Mouse (Mus musculus) adrenal gland, postnatal 25 days (tissue): ENCODE measurements around the gene Cnot10. TPM values are rescaled to one million over a fixed set of nuclear protein-coding genes. Genes with fewer than 3 reads are reported as not detected.
A peak's percentile ranks its signal among the peaks of the same experiment; 100 is the strongest.

Experiments used
- DNase-seq: peaks from one replicate; pipeline ENCODE4 v3.0.0; 2021; ENCODE audit warnings: mixed read lengths
- long read RNA-seq: library from polyadenylated mRNA; stranded (forward); transcript quantifications from one replicate; pipeline ENCODE4 v2.0.0, GENCODE M21; 2021
- total RNA-seq: library from RNA; stranded (reverse); gene quantifications from 2 replicates; pipeline ENCODE4 v1.2.3, GENCODE M21; 2021

The Cnot10 gene
- total RNA-seq, result 35.3 and 43.7 TPM in 2 replicates
- long read RNA-seq, transcript Cnot10-201 (20 exons, 2,853 nt), result major isoform, 36 of 60 reads
- long read RNA-seq, partial matches to known transcripts, result 2 of 60 reads
- long read RNA-seq, other reads (novel, unspliced or antisense), result 21 of 60 reads

DNA sequence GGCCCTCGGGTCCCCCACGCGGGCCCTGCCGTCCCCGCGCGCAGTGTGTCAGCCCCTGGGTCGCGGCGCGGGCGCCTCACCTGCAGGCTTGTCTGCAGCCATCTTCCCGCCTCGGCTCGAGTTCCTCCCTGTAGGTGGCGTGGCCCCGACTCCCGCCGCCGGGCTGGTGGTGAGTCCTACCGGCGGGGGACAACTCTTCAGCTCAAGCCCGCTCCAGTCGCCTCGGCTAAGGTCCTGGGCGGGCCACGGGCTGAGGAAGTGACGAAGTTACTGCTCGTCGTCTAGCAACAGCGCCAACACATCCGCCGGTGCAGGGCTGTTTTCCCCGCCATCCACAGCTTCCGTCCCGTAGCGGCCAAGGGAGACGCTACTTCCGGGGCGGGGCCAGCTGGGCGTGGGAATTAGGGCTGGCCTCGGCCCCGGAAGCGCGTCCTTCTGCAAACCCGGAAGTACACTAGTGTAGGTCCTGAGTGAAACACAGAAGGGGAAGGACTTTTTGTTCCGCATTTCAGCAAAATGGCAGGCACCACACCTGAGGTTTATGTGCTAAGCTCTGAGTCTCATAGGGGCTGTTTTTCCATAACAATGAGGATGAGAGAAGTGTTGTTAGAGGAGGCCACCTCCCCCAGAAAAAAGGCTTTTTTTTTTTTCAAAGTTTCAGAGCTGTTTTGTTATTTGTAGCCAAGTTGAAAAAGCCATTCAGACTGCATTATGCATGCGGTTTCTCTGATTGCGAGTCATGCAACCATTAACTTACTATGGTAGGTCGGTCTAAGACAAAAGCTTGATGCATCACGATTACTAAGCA is at the start of gene Cnot10:
Gene Cnot10 (minus strand): TSS at position 346 of the 808 bp plus-strand sequence.
- peak; percentile 99 for DNase-seq

DNA sequence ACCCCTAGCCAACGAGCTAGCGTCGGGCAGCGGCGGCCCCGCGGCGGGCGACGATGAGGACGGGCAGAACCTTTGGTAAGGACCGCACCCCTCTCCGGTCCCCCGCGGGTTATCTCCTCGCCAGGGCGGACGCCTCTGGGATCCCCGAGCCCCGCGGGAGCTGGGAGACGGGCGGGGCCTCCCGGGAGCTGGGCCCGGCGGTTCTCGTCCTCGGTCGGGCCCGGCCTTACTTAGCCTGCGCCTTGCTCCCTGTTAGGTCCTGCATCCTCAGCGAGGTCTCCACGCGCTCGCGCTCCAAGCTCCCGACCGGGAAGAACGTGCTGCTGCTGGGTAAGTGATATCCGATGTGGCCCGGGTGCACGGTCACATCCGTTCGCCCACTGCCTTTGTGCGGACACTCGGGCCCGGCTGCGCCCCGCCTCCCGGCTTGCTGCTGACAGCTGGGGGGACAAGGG is 49.0 kb upstream of the Cnot10 start:
- peak; percentile 53 for DNase-seq

DNA sequence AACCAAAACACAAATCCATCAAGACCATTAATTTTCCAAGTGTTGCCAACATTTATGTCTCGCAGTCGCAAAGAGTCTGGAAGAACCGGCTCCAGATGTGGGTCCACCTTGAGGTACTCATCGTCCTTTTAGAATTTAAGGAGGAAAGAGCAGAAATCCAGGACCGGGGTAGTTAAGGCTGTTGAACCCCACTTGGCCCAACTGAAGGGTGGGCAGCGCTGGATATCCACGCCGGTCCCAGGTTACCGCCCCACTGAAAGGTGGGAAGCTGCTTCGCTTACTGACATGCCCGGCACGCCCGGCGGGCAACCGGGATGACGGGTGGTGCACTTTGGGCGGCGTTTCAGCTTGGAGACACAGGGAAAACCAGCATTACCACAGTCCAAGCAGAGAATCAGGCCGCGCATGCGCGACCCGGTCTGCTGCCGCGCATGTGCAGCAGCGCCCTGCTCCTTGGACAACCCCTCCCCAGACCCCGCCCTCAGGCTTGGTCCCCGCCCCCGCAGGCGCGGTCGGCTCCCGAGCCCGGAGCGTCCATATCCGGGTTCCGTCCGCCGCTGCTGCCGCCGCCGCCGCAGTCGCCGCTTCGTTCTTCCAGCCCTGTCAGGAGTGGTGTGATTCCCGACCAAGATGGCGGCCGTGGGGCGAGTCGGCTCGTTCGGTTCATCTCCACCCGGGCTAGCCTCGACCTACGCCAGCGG is 48.4 kb upstream of the Cnot10 start, which contains the start of gene Dync1li1:
Gene Dync1li1 (plus strand): TSS at position 539 of the 701 bp plus-strand sequence.
- DNase-seq, result peak; percentile 99

DNA sequence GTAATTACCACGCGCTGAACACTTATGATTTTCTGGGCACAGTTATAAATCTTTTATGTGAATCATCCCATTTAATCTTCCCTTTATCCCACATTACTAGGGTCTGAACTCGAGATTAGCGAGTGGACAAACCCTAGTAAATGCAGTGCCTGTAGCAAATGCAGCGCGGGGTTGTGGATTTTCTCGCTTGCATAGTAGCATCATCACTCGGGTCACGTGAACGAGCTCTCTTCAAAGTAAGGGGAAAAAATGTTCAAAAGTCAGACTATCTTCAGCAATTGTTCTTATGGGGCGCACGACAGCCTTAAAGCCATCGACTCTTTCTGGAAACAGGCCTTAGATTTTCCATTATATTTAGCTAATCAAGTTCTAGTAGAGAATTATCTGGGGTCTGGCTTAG is 47.7 kb upstream of the Cnot10 start:
- no peak for DNase-seq

DNA sequence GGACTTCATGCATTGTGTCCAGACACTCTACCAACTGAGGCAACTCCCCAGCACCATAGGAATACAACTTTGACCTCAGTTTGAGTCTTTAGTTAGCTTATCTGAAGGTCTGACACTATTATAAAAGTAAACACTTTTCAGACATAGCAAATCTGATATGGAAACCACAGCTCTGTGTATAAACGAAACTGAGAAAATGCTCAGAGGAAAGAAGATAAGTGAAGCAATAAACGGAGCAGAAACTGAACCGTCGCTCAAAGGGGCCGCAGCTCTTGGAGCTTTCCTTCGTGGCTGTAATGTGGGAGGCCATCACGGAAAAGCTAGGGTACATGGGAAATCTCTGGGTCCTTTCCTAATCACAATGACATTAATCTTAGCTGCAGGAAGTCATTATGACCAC is 46.3 kb upstream of the Cnot10 start:
- no peak for DNase-seq

DNA sequence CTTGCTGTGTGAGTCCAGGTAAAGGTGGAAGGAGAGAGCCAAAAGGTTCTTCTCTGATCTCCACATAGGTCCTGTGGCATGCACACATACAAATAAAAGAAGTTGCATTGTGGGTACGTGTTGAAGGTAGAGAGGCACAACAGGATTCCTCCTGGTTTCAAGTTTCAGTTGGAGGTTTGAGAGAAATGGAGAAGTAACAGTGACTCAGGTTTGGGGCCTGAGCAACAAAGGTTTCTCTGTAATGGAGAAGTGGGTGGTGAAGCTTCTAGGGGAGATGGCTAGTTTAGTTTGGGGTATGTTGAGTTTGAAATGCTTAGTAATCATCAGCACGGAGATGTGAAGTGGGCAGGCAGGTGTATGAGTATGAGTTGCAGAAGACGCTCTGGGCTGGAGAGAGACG is 42.2 kb upstream of the Cnot10 start:
- no peak for DNase-seq

DNA sequence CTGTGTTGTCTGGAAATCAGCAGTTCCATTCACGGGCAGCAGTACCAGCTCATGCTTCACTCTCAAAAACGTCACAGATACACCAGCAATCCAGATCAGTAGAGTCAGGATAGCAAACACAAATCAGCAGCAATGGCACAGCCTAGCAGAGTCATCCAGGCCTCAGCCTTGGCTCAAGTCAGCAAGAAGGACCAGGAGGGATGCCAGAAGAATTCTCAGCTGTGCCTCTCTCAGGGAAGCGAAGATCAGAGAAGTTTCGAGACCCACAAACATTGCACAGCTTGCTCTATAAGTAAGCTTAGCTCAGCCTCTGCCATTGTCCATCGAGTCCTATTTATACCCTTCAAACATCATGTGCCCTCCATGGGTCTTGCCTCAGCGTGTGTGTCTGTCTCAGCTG is 40.5 kb upstream of the Cnot10 start:
- no peak for DNase-seq

DNA sequence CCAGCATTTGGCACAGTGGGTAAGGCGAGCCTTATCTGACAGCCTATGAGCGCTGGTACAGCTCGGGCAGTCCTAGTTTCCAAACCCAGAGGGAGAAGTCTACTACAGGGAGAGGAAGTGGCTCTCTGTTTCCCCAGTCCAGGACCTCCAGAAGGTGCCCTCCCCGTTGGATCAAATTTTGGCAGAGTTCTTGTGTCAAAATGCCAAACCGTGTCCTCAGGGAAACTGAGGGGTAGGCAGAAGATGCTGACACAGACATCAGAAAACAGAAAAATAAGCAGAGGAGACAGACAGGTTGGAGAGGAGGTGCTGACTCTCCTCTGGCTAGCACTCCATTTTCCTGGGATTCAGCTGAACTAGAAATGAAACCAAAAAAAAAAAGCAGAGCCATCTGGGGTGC is 40.0 kb upstream of the Cnot10 start:
- DNase-seq, result no peak

DNA sequence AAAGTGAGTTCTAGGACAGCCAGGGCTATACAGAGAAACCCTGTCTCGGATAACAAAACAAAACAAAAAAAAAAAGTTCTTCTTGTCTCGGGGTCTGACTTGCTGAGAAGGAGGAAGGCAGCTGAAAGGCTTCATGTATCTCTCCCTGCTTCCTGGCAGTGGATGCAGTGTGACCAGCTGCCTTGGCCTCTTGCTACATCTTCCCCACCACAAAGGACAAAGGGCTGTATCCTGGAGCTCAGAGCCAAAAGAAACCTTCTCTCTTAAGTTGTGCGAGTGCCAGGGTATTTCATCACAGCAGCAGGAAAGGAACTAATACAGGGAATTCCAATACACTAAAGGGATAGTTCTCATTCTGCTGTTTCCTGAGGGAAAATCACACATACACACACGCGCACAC is 38.6 kb upstream of the Cnot10 start:
- no peak for DNase-seq

DNA sequence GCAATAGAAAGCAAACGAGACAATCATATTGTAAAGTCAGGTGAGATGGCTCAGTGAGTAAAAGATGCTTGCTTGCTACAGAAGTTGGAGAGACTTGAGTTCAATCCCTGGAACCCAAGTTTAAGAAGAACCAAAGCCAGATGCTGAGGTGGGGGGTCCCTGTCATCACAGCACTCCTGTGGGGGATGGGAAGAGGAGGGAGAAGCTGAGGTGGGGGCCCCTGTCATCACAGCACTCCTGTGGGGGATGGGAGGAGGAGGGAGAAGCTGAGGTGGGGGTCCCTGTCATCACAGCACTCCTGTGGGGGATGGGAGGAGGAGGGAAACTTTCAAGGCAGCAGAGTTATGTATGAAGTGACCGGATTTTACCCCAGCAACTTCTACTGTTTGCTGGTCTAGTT is 33.6 kb upstream of the Cnot10 start:
- DNase-seq, result no peak

DNA sequence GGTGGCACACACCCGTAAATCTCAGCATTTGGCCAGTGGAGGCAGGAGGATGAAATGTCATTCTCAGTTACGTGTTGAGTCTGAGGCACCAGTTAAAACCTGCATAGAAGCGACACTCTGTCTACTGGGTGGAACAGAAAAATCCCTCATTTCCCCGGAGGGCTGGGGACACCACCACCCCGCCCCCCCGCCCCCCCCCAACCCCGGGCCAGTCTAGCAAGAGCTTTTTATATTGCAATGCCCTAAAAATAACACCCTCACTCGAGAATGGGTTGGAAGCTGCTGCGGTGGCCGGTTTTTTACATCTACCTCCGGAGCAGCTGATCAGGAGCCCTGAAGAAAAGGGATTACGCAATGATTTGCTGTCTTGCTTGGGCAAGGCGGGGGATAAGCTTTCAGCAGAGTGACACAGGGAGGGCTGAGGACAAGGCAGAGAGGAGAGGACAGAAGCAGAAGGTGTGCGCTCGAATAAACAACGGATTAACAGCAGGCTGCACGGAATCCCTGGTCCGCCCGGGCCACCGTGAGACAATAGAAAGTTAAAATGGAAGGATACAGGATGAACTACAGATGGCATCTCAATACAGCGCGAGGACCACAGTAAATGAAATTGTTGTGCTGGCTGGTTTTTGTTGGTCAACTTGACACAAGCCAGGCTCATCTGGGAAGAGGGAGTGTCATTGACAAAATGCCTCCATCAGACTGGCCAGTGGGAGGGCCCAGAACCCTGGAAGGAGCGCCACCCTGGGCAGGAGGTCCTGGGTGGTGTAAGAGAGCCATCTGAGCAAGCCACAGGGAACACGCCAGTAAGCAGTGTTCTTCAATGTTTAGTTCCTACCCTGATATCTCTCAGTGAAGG is 32.9 kb upstream of the Cnot10 start:
- DNase-seq, result no peak

DNA sequence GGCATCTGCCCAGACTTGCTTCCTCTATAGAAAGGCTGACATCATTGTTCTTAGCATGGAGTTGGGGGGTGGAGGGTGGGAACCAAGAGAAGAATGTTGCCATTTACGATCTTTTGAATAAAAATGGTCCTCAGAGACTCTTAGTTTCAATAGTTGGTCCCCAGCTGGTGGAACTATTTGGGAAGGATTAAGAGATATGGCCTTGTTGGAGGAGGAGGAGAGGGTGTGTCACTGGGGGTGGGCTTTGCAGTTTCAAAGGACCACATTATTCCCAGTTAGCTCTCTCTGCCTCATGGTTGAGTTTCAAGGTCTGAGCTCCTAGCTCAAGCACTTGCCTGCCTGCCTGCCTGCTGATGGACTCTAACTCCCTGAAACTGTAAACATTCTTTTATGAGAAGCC is 32.0 kb upstream of the Cnot10 start:
- no peak for DNase-seq

DNA sequence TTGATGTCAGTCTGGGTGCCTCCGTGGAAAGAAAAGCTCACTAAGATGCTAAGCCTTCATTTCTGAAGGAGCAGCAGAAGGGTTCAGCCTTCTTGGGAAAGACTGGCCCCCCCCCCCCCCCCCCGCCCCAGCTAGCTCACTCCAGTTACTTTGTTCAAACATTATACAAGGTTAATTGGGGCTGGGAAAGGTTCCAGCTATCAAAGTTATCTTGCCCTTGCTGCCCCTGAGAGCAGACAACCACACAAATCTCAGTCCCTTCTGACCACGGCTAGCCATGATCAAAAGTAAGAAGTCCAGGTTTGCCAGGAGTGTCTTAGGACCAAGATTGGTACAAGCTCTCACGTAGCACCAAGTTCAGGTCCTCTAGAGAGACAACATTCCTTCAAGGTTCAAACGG is 29.0 kb upstream of the Cnot10 start:
- DNase-seq, result no peak

DNA sequence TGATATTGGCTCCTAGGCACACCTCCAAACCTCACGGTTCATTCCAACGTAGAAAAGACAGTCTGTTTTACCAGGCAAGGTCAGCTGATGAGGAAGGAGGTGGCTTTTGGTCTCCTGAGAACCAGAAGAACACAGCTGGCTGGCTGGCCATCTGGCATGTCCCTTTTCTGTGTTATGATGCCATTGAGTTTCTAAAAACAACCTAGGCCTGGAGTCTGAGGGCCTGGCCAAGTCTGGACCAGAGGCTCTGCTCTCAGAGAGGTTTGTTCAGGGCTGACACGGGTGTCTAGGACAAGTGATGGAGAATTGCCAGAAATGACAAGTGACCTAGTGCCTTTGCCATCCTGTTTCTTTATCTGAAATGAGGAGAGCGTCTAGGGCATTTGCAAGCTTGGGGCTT is 28.1 kb upstream of the Cnot10 start:
- no peak for DNase-seq

DNA sequence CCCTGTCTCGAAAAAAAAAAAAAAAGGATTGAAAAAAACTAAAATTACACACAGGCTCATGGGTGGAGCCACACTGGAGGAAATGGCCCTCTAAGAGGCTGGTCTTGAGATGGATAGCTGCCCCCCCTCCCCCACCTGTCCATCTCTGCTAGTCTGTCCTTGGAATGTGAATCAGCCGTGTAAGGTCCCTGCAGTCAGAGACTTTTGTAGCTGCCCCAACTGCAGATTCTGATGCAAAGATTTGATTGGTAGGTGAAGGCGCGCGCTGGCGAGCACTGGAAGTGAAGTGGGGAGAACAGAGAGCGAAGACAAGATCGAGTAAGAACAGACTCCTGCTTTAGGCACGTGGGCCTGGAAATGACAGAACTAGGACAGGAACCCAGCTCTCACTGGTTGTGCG is 26.9 kb upstream of the Cnot10 start:
- DNase-seq, result no peak

DNA sequence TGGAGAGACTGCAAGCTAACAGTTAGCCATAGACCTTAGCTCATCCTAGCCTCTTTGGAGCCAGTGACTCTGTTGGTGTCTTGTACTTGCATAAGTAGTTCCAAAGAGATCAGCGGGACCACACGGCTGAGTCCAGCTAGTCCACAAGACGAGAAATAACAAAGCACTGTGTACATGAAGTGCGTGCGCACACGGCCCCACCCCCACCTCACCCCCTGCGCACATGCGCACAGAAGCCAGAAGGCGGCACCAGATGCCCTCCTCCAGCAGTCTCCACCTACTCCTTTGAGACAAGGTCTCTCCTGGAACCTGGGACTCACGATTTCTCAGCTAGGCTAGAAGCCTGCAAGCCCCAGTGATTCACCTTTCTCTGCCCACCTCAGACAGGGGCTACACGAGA is 23.8 kb upstream of the Cnot10 start:
- DNase-seq, result no peak

DNA sequence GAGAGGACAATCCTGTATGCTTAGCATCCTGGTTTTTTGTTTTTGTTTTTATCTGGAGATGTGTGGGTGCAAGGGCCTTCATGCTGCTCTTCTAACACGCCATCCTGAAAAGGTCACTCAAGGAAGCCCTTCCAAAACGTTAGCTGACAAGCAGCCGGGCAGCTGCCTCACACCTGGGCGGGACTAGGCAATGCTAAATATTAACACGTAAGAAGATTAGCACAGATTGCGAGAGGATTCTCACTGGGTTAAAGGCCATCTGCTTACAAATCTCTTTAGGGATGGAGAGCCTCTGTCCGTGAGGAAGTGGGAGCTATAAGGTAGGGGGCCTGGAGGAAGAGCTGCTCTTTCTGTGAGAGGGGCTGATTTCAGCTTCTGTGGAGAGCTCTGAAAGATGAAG is 22.0 kb upstream of the Cnot10 start:
- no peak for DNase-seq

DNA sequence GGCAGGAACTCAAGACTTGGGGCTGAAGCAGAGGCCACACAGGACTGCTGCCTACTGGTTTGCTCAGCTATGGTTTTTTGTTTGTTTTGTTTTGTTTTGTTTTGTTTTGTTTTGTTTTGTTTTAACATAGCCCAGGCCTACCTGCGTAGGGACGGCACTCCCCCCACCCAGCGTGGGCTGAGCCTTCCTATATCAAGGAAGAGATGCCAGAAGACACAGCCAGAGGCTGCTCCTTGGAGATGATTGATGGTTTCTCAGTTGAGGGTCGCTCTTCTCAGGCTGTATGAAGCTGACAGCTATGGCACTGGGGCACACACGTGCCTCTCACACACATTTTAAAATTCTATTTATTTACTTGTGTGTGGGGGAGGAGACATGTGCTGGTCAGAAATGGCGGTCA is 21.0 kb upstream of the Cnot10 start:
- no peak for DNase-seq

DNA sequence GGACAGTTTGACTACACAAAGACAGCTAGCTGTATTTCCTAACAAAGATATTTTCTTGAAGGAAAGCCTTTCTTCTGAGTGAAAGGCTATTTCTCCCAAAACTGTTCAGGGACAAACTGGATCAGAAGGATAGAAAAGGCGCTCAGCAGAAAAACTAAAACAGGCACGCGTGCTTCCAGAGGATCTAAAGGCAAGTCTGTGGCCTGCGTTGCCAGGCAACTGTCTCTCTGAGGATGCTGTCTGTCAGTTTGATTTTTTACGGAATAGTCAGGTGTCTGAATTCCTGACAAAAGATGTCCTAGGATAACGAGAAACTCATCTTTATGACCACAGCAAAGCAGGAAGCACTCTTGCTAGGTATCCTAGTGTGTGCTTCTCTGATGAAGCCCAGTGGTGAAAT is 20.5 kb upstream of the Cnot10 start:
- no peak for DNase-seq

DNA sequence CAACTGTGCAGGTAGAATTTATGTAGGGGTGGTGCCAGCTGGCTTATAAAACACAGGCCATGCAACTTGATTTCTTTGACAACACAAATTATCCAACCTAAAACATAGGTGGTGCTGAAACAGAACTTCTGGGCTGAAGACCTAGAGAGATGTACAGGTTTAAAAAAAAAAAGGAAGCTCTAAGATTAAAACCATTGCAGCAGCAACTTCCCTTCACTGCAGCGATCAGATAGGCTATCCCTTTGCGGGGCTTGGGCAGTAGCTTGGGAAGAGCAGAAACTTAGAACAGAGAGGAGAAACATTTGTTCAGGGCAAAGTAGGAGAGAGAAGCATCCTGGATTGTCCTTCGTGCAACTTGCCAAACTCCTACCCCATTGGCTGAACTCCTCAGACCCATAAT is 16.7 kb upstream of the Cnot10 start:
- no peak for DNase-seq

DNA sequence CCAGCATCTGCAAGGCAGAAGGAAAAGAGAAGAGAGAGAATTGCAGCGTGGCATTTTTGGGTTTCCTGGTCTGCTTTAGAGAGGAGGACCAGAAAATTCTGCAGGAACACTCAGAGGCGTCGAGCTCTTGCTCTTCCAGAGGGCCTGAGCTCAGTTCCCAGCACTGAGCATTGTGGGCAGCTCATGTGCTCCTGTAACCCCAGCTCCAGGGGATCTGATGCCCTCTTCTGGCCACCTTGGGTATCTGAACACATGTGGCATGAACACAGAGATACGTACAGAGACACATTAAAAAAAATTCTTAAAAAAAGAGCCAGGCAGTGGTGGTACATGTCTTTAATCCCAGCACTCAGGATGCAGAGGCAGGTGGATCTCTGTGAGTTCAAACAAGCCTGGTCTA is 15.4 kb upstream of the Cnot10 start:
- DNase-seq, result no peak

DNA sequence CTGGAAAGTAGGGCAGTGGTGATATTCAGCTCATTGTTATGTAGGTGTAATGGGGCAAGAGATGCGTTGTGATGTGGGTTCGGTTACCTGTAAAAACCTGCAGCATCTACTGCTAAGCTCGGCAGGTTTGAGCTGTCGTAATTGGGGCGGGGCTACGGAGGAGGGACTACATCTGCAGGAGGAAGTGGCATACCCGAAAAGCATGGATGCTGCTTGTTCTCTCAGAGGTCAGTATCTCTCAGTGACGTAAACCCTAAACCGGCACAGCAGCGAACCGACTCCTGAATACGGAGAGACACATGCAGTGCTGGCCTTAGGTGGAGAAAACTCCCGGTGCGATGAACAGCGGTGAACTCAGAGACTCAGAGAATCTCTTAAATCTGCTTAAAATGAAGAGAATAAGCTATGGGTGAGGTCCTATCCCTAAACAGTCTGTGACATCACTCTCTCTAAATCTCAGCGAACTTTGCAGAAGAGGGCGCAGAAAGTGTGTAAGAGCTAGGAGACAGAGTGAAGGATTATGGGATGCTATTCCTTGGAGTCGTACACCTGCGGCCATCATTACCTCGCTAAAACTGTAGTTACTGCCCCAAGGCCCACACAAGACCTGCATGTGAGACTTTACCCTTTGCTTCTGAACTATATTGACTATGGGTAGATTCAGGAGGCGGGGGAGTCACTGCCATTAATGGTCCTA is 11.1 kb upstream of the Cnot10 start:
- no peak for DNase-seq
